Mouse (Mus musculus): ENCODE measurements at regions not wholly inside any gene's neighbourhood (a gene's known extent, or its start where the extent isn't known, plus 50 kb on each side); places are given as distances from the start of the nearest gene placed in this dataset.
A peak's percentile ranks its signal among the peaks of the same experiment; 100 is the strongest.

- Histone ChIP-seq H3K27ac (ENCODE audit: low read depth, low read length) (no peak overlapping the region), H3K4me3 (ENCODE audit: low read depth, low read length) (no peak overlapping the region), H3K4me1 (ENCODE audit: control insufficient read depth, insufficient read depth, low read length) (no peaks in the 10 kb centered on the region), H3K9ac (ENCODE audit: low read length) (no peak overlapping the region), H3K4me2 (no peak overlapping the region), H3K36me3 (ENCODE audit: control insufficient read depth, insufficient read depth, low read length) (no peaks in the 10 kb centered on the region), H3K9me3 (ENCODE audit: control insufficient read depth, low read length) (no peaks in the 10 kb centered on the region), H3K27me3 (ENCODE audit: control insufficient read depth, insufficient read depth, low read length) (no peaks in the 10 kb centered on the region)
- no peak for ATAC-seq (ENCODE audit: low FRiP score)
- DNase-seq (ENCODE audit: low spot score, missing footprints): no peak
- WGBS: 64% methylated on average over 5 of the region's 5 CpGs
Observed at GRCm38 (mm10) chr3:34509160-34509559, 141.0 kb upstream of the Sox2 start.

GRCm38 (mm10) chr3:34504573-34504894 is 145.7 kb upstream of the Sox2 start:
- Histone ChIP-seq H3K27ac (ENCODE audit: low read depth, low read length) (no peak overlapping the region), H3K4me1 (ENCODE audit: control insufficient read depth, insufficient read depth, low read length) (no peaks in the 10 kb centered on the region), H3K9me3 (ENCODE audit: control insufficient read depth, low read length) (no peaks in the 10 kb centered on the region), H3K27me3 (ENCODE audit: control insufficient read depth, insufficient read depth, low read length) (no peaks in the 10 kb centered on the region), H3K4me3 (ENCODE audit: low read depth, low read length) (no peak overlapping the region), H3K9ac (ENCODE audit: low read length) (no peak overlapping the region), H3K36me3 (ENCODE audit: control insufficient read depth, insufficient read depth, low read length) (no peaks in the 10 kb centered on the region), H3K4me2 (no peak overlapping the region)
- 56% methylated on average over 3 of the region's 3 CpGs for WGBS
- ATAC-seq (ENCODE audit: low FRiP score) (no peak), DNase-seq (ENCODE audit: low spot score, missing footprints) (no peak)

GRCm38 (mm10) chr3:34503874-34504572 is 146.2 kb upstream of the Sox2 start:
- Histone ChIP-seq H3K4me3 (ENCODE audit: low read depth, low read length) (no peak overlapping the region), H3K4me1 (ENCODE audit: control insufficient read depth, insufficient read depth, low read length) (no peaks in the 10 kb centered on the region), H3K27me3 (ENCODE audit: control insufficient read depth, insufficient read depth, low read length) (no peaks in the 10 kb centered on the region), H3K9me3 (ENCODE audit: control insufficient read depth, low read length) (no peaks in the 10 kb centered on the region), H3K4me2 (no peak overlapping the region), H3K36me3 (ENCODE audit: control insufficient read depth, insufficient read depth, low read length) (no peaks in the 10 kb centered on the region), H3K9ac (ENCODE audit: low read length) (no peak overlapping the region), H3K27ac (ENCODE audit: low read depth, low read length) (no peak overlapping the region)
- no peak for DNase-seq (ENCODE audit: low spot score, missing footprints)
- ATAC-seq (ENCODE audit: low FRiP score): no peak
- WGBS: 78% methylated on average over 13 of the region's 13 CpGs

- H3K4me1 ChIP-seq (ENCODE audit: control insufficient read depth, insufficient read depth, low read length): no peaks in the 10 kb centered on the region
- no peak overlapping the region for H3K9ac ChIP-seq (ENCODE audit: low read length)
- ATAC-seq (ENCODE audit: low FRiP score) (no peak), DNase-seq (ENCODE audit: low spot score, missing footprints) (no peak)
- no peaks in the 10 kb centered on the region for H3K36me3 ChIP-seq (ENCODE audit: control insufficient read depth, insufficient read depth, low read length)
- H3K4me3 ChIP-seq (ENCODE audit: low read depth, low read length): no peak overlapping the region
- H3K9me3 ChIP-seq (ENCODE audit: control insufficient read depth, low read length): no peaks in the 10 kb centered on the region
- 87% methylated on average over 8 of the region's 8 CpGs for WGBS
- H3K27ac ChIP-seq (ENCODE audit: low read depth, low read length): no peak overlapping the region
- no peaks in the 10 kb centered on the region for H3K27me3 ChIP-seq (ENCODE audit: control insufficient read depth, insufficient read depth, low read length)
- H3K4me2 ChIP-seq: no peak overlapping the region
Observed at GRCm38 (mm10) chr3:34496839-34497238, 153.4 kb upstream of the Sox2 start.

DNA sequence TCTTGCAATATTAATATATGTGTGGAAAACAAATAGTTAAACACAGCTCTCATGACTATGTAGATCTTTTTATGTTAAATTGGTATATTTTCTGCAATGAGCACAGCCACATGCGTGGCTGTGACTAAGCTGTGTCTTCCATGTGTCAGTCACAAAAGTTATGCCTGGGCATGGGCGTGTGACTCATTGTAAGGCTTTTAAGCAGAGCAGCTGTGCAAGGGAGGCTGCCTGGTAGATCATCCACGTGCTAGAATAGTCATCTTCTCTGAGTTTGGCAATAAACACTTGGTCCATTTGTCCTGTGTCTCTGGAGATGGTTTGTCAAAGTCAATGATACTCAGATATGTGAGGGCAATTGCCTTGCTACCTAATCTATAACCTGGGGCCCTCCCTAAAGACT is 154.6 kb upstream of the Sox2 start:
- Histone ChIP-seq H3K9me3 (ENCODE audit: control insufficient read depth, low read length) (no peaks in the 10 kb centered on the region), H3K9ac (ENCODE audit: low read length) (no peak overlapping the region), H3K27me3 (ENCODE audit: control insufficient read depth, insufficient read depth, low read length) (no peaks in the 10 kb centered on the region), H3K36me3 (ENCODE audit: control insufficient read depth, insufficient read depth, low read length) (no peaks in the 10 kb centered on the region), H3K4me3 (ENCODE audit: low read depth, low read length) (no peak overlapping the region), H3K27ac (ENCODE audit: low read depth, low read length) (no peak overlapping the region), H3K4me2 (no peak overlapping the region), H3K4me1 (ENCODE audit: control insufficient read depth, insufficient read depth, low read length) (no peaks in the 10 kb centered on the region)
- WGBS: 77% methylated on average over 3 of the region's 3 CpGs
- ATAC-seq (ENCODE audit: low FRiP score) (no peak), DNase-seq (ENCODE audit: low spot score, missing footprints) (no peak)

DNA sequence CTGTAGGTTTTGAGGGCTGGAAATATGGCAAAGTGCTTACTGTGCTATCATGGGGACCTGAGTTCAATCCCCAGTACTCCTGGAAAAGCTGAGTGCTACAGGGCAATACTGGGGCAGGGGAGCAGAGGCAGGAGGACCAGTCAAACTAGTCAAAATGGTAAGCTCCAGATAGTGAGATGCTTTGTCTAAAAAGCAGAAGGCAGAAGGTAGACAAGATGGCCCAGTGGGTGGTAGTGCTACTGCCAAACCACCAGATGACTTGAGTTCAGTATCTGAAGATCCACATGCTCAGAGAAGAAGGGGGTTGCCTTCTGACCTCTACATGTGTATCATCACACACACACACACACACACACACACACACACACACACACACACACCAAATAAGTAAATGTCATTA is 156.3 kb upstream of the Sox2 start:
- no peak overlapping the region for H3K4me2 ChIP-seq
- ATAC-seq (ENCODE audit: low FRiP score) (no peak), DNase-seq (ENCODE audit: low spot score, missing footprints) (no peak)
- no peaks in the 10 kb centered on the region for H3K4me1 ChIP-seq (ENCODE audit: control insufficient read depth, insufficient read depth, low read length)
- no peaks in the 10 kb centered on the region for H3K36me3 ChIP-seq (ENCODE audit: control insufficient read depth, insufficient read depth, low read length)
- no peak overlapping the region for H3K27ac ChIP-seq (ENCODE audit: low read depth, low read length)
- H3K9me3 ChIP-seq (ENCODE audit: control insufficient read depth, low read length): no peaks in the 10 kb centered on the region
- H3K27me3 ChIP-seq (ENCODE audit: control insufficient read depth, insufficient read depth, low read length): no peaks in the 10 kb centered on the region
- no peak overlapping the region for H3K4me3 ChIP-seq (ENCODE audit: low read depth, low read length)
- H3K9ac ChIP-seq (ENCODE audit: low read length): no peak overlapping the region

- DNase-seq (ENCODE audit: low spot score, missing footprints) (peak; percentile 75), ATAC-seq (ENCODE audit: low FRiP score) (no peak)
- H3K9me3 ChIP-seq (ENCODE audit: control insufficient read depth, low read length): no peaks in the 10 kb centered on the region
- WGBS: 82% methylated on average over 2 of the region's 2 CpGs
- H3K4me1 ChIP-seq (ENCODE audit: control insufficient read depth, insufficient read depth, low read length): peaks cover 7% of the 10 kb centered on the region; the same call in 1 of the 2 replicates
- H3K4me3 ChIP-seq (ENCODE audit: low read depth, low read length): no peak overlapping the region
- 0 out of 2 replicates have a peak, but pooled peaks cover 2% of the 10 kb centered on the region for H3K27me3 ChIP-seq (ENCODE audit: control insufficient read depth, insufficient read depth, low read length)
- H3K36me3 ChIP-seq (ENCODE audit: control insufficient read depth, insufficient read depth, low read length): no peaks in the 10 kb centered on the region
- no peak overlapping the region for H3K27ac ChIP-seq (ENCODE audit: low read depth, low read length)
- no peak overlapping the region for H3K9ac ChIP-seq (ENCODE audit: low read length)
- H3K4me2 ChIP-seq: no peak overlapping the region
Observed at GRCm38 (mm10) chr3:34489008-34489407, 161.2 kb upstream of the Sox2 start.

DNA sequence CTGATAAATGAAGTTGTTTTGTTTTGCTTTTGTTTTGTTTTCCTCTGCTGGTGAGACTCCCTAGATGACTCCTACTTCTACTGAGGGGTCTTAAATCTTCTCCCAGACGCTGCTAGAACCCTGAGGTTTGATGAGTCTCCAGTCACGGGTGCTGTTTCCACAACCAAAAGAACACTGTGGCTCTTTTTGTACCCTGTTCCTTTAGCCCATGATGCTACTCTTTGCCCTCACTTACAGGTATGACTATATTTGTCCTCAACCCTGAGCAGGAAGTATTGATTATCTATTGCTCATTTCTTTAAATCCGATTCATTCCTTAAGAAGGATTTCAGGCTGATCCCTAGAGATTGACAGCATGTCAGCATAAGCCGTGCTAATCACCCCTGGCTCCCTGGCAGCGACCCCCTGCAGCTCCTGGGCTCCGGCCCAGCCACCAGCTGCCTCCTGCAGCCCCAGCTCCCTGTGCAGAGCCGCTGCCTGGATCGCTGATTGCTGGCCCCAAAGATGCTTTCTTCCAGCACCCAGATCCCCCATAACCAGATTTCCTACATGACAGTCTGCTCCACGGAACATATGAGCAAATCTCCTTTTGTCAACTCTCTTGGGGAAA is 163.7 kb upstream of the Sox2 start:
- WGBS: 2% methylated on average over 9 of the region's 9 CpGs
- H3K36me3 ChIP-seq (ENCODE audit: control insufficient read depth, insufficient read depth, low read length): no peaks in the 10 kb centered on the region
- no peak overlapping the region for H3K27ac ChIP-seq (ENCODE audit: low read depth, low read length)
- peaks cover 13% of the 10 kb centered on the region; the same call in 1 of the 2 replicates for H3K4me1 ChIP-seq (ENCODE audit: control insufficient read depth, insufficient read depth, low read length)
- H3K4me3 ChIP-seq (ENCODE audit: low read depth, low read length): no peak overlapping the region
- 0 out of 2 replicates have a peak, but pooled peaks cover 2% of the 10 kb centered on the region for H3K27me3 ChIP-seq (ENCODE audit: control insufficient read depth, insufficient read depth, low read length)
- no peak overlapping the region for H3K9ac ChIP-seq (ENCODE audit: low read length)
- ATAC-seq (ENCODE audit: low FRiP score) (peak; percentile 62), DNase-seq (ENCODE audit: low spot score, missing footprints) (peak; percentile 86)
- no peaks in the 10 kb centered on the region for H3K9me3 ChIP-seq (ENCODE audit: control insufficient read depth, low read length)
- H3K4me2 ChIP-seq: no peak overlapping the region

GRCm38 (mm10) chr3:34485345-34486223 is 164.6 kb upstream of the Sox2 start:
- Histone ChIP-seq H3K9ac (ENCODE audit: low read length) (no peak overlapping the region), H3K4me3 (ENCODE audit: low read depth, low read length) (no peak overlapping the region), H3K27ac (ENCODE audit: low read depth, low read length) (no peak overlapping the region), H3K36me3 (ENCODE audit: control insufficient read depth, insufficient read depth, low read length) (no peaks in the 10 kb centered on the region), H3K27me3 (ENCODE audit: control insufficient read depth, insufficient read depth, low read length) (0 out of 2 replicates have a peak, but pooled peaks cover 2% of the 10 kb centered on the region), H3K4me2 (no peak overlapping the region), H3K9me3 (ENCODE audit: control insufficient read depth, low read length) (no peaks in the 10 kb centered on the region), H3K4me1 (ENCODE audit: control insufficient read depth, insufficient read depth, low read length) (peaks cover 16% of the 10 kb centered on the region; the same call in 1 of the 2 replicates)
- no peak for ATAC-seq (ENCODE audit: low FRiP score)
- DNase-seq (ENCODE audit: low spot score, missing footprints): peak; percentile 80
- 33% methylated on average over 15 of the region's 15 CpGs for WGBS
